Mouse (Mus musculus) C2C12 (cell line): ENCODE measurements around the gene Myo5c.

Experiments
- CTCF ChIP-seq: IDR thresholded peaks from one replicate; pipeline ENCODE4 v1.5.1; 2011; ENCODE audit not compliant: control insufficient read depth, insufficient read depth, insufficient read length
- MAX ChIP-seq: IDR thresholded peaks from one replicate; pipeline ENCODE4 v1.6.1; 2011; ENCODE audit warnings: mild to moderate bottlenecking, control low read depth
- USF1 ChIP-seq: IDR thresholded peaks from one replicate; pipeline ENCODE4 v1.6.1; 2011; ENCODE audit warnings: low read depth, mild to moderate bottlenecking, control low read depth, moderate library complexity

- TF ChIP-seq CTCF = peak; percentile 56
- TF ChIP-seq MAX = no peak
- no peak for TF ChIP-seq USF1
These were observed 51.0 kb downstream of the Myo5c start for GRCm38 (mm10) chr9:75282830-75283229.
